Mouse (Mus musculus): ENCODE measurements around the gene Gm42674. TPM values are rescaled to one million over a fixed set of nuclear protein-coding genes. Genes with fewer than 3 reads are reported as not detected.
A peak's percentile ranks its signal among the peaks of the same experiment; 100 is the strongest.

Gene Gm42674
- polyA plus RNA-seq, 1 experiment from 2014 or later: not detected

DNA sequence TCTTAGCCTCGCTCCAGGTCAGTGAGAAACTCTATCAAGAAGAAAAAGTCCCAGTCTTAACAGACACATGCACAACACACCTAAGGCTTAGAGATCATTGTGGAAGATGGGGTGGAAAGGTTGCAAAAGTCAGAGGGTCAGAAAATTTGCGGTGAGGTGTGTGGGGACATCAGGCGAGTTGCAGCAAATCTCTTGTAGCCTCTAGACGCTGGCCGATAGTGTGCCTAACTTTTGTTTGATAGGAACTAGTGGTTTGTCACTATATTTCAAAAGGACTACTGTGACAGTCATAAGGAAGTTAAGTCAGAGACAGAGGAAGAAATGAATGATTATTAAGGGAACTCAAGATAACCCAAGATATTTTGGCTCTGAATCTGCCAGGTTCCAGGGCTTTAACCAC, 25.7 kb downstream of the Gm42674 start:
- H3K4me2 ChIP-seq (replicated peaks): no peak overlapping the region
- peaks cover 14% of the 10 kb centered on the region for H3K4me1 ChIP-seq

DNA sequence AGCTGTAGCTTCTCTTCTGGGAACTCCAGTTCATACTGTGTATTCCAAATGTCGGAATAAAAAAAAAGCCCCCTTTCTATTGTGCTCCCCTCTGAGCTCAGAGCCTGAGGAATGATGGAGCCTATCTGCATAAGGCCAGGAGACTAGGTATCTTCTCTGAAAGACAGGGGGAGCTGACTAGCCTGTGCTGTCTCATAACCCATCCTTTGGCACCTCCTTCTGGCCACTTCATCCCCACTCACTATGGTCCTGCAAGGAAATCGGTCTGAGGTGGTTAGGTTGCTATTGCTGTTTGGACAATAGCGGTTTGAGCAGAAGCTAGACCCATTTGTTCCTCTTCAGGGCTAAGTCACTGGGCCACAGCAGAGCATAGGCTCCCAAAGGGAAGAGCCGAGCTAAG, 26.1 kb downstream of the Gm42674 start:
- ATAC-seq (ENCODE audit: low FRiP score, low read depth): no peak
- 65% methylated on average over 4 of the region's 4 CpGs for WGBS
- no peaks in the 10 kb centered on the region for H3K36me3 ChIP-seq

More for the DNA sequence above, 25.7 kb downstream of the Gm42674 start:
- Histone ChIP-seq H3K9ac (replicated peaks) (no peak overlapping the region), H3K27ac (replicated peaks) (no peak overlapping the region), H3K27me3 (no peaks in the 10 kb centered on the region), H3K4me3 (no peak overlapping the region), H3K9me3 (no peaks in the 10 kb centered on the region), H3K36me3 (no peaks in the 10 kb centered on the region)
- 93% methylated on average over 5 of the region's 5 CpGs for WGBS
- ATAC-seq (ENCODE audit: low FRiP score, low read depth): no peak

DNA sequence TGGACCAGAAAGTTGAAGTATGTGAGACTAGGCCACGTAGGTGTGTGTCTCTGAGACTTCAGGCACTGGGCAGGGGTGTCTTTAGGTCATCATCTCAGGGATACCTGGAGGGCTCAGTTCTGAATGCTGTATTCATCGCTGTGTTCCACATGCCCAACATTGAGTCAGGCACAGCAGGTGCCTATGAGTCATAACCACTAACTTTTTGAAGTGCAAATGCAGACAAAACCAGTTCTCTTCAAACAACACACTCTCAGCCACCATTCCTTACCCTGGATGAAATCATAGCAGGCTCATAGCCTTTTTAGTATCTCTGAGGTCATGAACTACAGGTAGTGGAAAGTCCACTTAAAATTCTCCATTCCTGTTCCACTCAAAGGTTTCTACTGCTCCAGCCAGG, 27.6 kb downstream of the Gm42674 start:
- Histone ChIP-seq H3K27me3 (no peaks in the 10 kb centered on the region), H3K4me1 (no peaks in the 10 kb centered on the region), H3K4me2 (replicated peaks) (no peak overlapping the region), H3K9me3 (no peaks in the 10 kb centered on the region), H3K9ac (replicated peaks) (no peak overlapping the region), H3K27ac (replicated peaks) (no peak overlapping the region), H3K4me3 (no peak overlapping the region), H3K36me3 (no peaks in the 10 kb centered on the region)
- no peak for ATAC-seq (ENCODE audit: low FRiP score, low read depth)
- WGBS: 80% methylated on average over 2 of the region's 2 CpGs

More for the DNA sequence above, 26.1 kb downstream of the Gm42674 start:
- Histone ChIP-seq H3K27ac (replicated peaks) (no peak overlapping the region), H3K9ac (replicated peaks) (no peak overlapping the region), H3K27me3 (no peaks in the 10 kb centered on the region), H3K4me2 (replicated peaks) (no peak overlapping the region), H3K4me1 (peaks cover 14% of the 10 kb centered on the region), H3K9me3 (no peaks in the 10 kb centered on the region), H3K4me3 (no peak overlapping the region)

DNA sequence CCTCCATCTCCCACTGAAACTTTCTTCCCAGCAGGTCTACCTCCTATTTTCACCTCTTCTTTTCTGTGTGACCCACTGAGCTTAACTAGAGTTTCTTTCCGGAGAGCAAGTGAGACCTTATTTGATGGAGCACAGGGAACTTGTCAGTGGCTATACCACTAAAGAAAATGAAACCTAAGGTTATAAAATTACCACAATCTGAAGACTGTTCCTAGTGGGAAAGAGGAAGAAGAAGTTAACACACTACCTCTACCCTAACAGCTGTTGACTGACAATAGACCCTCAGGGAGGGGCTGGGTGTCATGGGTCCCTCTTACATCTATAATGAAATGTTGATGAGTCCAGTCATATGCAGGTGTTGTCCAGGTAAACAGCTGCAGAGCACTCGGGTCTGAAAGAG, 30.3 kb downstream of the Gm42674 start:
- Histone ChIP-seq H3K27ac (replicated peaks) (no peak overlapping the region), H3K27me3 (no peaks in the 10 kb centered on the region), H3K4me1 (no peaks in the 10 kb centered on the region), H3K4me3 (no peak overlapping the region), H3K9ac (replicated peaks) (no peak overlapping the region), H3K9me3 (no peaks in the 10 kb centered on the region), H3K36me3 (no peaks in the 10 kb centered on the region), H3K4me2 (replicated peaks) (no peak overlapping the region)
- WGBS: 84% methylated on average over 2 of the region's 2 CpGs
- no peak for ATAC-seq (ENCODE audit: low FRiP score, low read depth)

DNA sequence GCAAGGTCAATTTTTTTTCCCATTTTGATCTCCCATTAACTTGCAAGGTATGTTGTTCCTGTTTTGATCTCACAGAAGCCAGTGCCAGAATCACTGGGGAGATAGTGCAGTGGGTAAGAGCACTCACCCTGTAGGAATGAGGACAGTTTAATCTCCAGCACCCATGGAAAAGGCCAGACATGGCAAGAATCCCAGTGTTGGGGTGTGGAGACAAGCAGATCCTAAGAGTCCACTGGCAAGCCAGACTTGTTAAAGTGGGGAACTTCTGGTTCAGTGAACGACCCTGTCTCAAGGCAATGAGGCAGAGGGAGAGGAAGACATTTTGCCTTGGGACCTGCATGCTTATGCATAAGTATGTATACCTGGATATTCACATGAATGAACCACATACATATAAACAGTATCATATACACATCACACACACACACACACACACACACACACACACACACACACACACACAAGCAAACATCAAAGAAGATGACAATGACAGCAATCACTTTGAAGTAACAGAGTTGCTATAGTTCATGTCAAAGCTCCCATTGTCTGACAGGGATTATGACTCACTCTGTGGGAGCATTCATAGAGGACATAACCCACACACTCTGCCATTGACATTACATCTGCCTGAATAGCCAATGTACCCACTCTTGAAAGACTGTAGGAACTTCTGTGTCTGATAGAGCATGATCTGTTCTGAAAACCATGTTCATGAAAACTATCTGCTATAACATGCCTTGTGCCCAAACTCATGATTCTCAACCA, 37.0 kb downstream of the Gm42674 start:
- WGBS: 80% methylated on average over 1 of the region's 1 CpGs
- H3K4me2 ChIP-seq (replicated peaks): no peak overlapping the region
- H3K4me3 ChIP-seq: no peak overlapping the region
- H3K4me1 ChIP-seq: no peaks in the 10 kb centered on the region
- no peaks in the 10 kb centered on the region for H3K9me3 ChIP-seq
- H3K27ac ChIP-seq (replicated peaks): no peak overlapping the region
- ATAC-seq (ENCODE audit: low FRiP score, low read depth): no peak
- no peaks in the 10 kb centered on the region for H3K36me3 ChIP-seq
- H3K27me3 ChIP-seq: no peaks in the 10 kb centered on the region
- no peak overlapping the region for H3K9ac ChIP-seq (replicated peaks)

DNA sequence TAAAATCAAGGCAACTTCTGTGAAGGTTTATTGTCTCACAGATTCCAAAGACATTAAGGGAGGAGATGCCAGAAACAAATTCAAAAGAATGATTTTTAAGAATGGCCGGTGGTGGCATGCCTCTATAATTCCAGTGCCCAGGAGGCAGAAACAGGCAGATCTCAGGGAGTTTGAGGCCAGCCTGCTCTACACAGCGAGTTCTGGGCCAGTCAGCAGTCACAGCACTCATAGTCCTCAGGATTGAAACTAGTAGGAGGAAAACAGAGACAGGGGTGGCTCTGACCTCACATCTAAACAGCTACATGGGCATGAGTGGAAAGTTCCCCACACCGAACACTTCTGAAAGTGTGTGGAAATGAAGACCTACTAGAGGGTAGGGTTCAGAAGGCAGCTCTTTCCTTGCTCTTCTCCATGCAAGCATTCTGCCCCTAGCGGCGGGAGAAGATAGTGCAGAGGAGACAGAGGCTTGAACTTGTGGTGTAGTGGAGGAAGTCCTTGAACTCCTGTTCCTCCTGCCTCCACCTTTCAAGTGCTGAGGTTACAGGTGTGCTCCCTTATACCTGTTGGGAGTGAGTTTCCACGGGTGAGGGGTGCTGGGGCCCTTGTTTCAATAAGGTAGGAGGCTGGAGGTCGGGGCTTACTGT, 37.9 kb downstream of the Gm42674 start:
- H3K36me3 ChIP-seq: no peaks in the 10 kb centered on the region
- H3K9ac ChIP-seq (replicated peaks): no peak overlapping the region
- no peaks in the 10 kb centered on the region for H3K9me3 ChIP-seq
- H3K4me1 ChIP-seq: no peaks in the 10 kb centered on the region
- no peak overlapping the region for H3K4me3 ChIP-seq
- H3K27ac ChIP-seq (replicated peaks): no peak overlapping the region
- 57% methylated on average over 7 of the region's 7 CpGs for WGBS
- H3K4me2 ChIP-seq (replicated peaks): no peak overlapping the region
- no peaks in the 10 kb centered on the region for H3K27me3 ChIP-seq
- no peak for ATAC-seq (ENCODE audit: low FRiP score, low read depth)

DNA sequence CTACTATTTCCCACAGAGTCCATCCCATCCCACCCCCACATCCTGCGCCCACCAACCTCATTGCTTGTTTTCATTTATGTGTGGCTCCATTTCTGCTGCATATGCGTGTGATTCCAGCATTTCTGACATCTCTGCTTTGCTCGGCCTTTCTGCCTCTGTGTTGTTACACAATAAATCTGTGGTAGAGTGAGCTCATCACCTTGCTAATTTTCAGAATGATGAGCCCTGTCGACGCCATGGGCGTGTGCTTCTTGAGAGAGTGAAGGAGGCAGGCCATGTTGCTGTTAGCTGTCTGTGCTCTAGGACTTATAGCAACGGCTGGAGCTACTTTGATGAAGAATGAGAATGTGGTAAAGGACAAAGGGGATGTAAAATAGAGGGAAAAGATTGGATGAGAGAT, 39.3 kb downstream of the Gm42674 start:
- H3K4me2 ChIP-seq (replicated peaks): no peak overlapping the region
- WGBS: 86% methylated on average over 7 of the region's 7 CpGs
- H3K36me3 ChIP-seq: no peaks in the 10 kb centered on the region
- no peak overlapping the region for H3K27ac ChIP-seq (replicated peaks)
- H3K4me3 ChIP-seq: no peak overlapping the region
- no peak for ATAC-seq (ENCODE audit: low FRiP score, low read depth)
- no peak overlapping the region for H3K9ac ChIP-seq (replicated peaks)
- no peaks in the 10 kb centered on the region for H3K27me3 ChIP-seq
- no peaks in the 10 kb centered on the region for H3K4me1 ChIP-seq
- no peaks in the 10 kb centered on the region for H3K9me3 ChIP-seq

DNA sequence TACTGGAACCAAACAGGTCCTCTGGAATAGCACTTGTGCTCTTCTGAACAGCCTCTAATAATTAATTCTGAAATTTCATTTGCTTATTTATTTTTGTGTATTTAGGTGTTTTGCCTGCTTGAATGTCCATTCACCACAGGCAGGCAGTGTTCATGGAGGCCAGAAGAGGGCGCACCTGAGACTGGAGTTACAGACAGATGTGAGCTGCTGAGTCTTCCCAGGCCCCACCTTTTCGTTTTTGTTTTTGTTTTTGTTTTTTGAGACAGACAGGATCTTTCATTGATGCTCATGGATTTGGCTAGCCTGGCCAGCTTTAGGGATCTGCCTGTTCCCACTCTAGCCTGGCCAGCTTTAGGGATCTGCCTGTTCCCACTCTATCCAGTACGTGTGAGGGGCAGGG, 42.5 kb downstream of the Gm42674 start:
- Histone ChIP-seq H3K27me3 (no peaks in the 10 kb centered on the region), H3K9me3 (no peaks in the 10 kb centered on the region), H3K9ac (replicated peaks) (no peak overlapping the region), H3K27ac (replicated peaks) (no peak overlapping the region), H3K4me1 (no peaks in the 10 kb centered on the region), H3K4me2 (replicated peaks) (no peak overlapping the region), H3K4me3 (no peak overlapping the region), H3K36me3 (no peaks in the 10 kb centered on the region)
- 49% methylated on average over 3 of the region's 3 CpGs for WGBS
- ATAC-seq (ENCODE audit: low FRiP score, low read depth): no peak

DNA sequence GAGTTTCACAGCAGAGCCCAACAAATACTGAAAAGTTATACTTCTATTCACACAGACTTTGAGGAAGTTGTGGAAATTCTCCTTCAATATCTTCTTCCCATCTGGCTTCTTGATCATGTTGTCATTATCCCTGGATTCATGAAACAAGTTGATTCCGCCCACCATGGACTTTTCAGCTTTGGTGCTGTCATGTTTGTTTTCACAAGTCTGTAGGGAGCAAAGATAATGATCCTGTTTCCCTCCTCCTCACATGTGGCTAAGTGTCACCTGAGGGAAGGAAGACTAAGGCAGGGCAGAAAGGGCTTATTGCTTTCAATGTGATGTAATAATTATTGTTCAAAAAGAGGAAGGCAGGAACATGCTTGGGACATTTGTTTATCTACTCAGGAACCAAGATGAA, 45.6 kb downstream of the Gm42674 start:
- H3K9ac ChIP-seq (replicated peaks): no peak overlapping the region

DNA sequence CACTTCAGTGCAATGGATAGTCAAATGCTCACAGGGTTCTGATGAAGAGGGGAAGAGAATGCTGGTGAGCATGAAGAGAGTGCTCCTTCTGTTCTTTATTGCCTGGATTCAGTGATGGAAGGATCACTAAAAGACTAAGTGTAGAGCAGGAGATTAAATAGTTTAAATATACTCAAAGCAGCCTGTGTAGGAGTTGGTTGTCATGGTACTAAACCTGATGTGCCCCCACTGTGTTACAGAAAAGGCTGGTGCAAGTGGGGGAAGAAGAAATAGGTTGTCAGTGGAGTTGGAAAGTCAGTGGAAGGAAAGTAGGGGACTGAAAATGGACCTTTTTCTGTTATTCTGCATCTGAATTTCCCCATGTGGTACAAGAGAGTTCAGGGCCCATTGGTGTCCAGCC, 47.3 kb downstream of the Gm42674 start:
- Histone ChIP-seq H3K4me2 (replicated peaks) (no peak overlapping the region), H3K4me3 (no peak overlapping the region)
- ATAC-seq (ENCODE audit: low FRiP score, low read depth): no peak

More for the DNA sequence above, 45.6 kb downstream of the Gm42674 start:
- no peak overlapping the region for H3K27ac ChIP-seq (replicated peaks)
- WGBS: 70% methylated on average over 1 of the region's 1 CpGs
- ATAC-seq (ENCODE audit: low FRiP score, low read depth): no peak
- H3K4me3 ChIP-seq: no peak overlapping the region
- no peaks in the 10 kb centered on the region for H3K36me3 ChIP-seq
- no peaks in the 10 kb centered on the region for H3K27me3 ChIP-seq
- no peak overlapping the region for H3K4me2 ChIP-seq (replicated peaks)
- H3K9me3 ChIP-seq: no peaks in the 10 kb centered on the region
- H3K4me1 ChIP-seq: no peaks in the 10 kb centered on the region

DNA sequence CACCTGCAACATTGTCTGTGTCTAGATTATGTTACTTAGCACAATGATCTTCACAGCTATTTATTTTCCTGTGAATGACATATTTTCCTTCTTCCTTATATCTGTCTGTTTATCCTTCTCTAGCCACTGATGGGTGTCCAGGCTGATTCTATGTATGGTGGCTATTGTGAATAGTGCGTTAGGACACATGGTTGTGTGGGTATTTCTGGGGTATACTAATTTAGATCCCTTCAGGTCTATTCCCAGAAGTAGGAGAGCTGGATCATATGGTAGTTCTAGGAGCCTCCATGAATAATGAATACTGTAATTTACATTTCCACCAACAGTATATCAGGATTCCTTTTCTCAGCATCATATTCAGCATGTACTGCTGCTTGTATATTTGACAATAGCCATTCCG, 48.1 kb downstream of the Gm42674 start:
- H3K4me3 ChIP-seq: no peak overlapping the region
- no peaks in the 10 kb centered on the region for H3K9me3 ChIP-seq
- no peaks in the 10 kb centered on the region for H3K4me1 ChIP-seq
- no peak overlapping the region for H3K9ac ChIP-seq (replicated peaks)
- no peaks in the 10 kb centered on the region for H3K36me3 ChIP-seq
- WGBS: 92% methylated on average over 2 of the region's 2 CpGs
- H3K27ac ChIP-seq (replicated peaks): no peak overlapping the region
- H3K4me2 ChIP-seq (replicated peaks): no peak overlapping the region
- ATAC-seq (ENCODE audit: low FRiP score, low read depth): no peak
- no peaks in the 10 kb centered on the region; the same call in 1 of the 2 replicates for H3K27me3 ChIP-seq

More for the DNA sequence above, 47.3 kb downstream of the Gm42674 start:
- Histone ChIP-seq H3K27me3 (no peaks in the 10 kb centered on the region; the same call in 1 of the 2 replicates), H3K9ac (replicated peaks) (no peak overlapping the region), H3K9me3 (no peaks in the 10 kb centered on the region), H3K27ac (replicated peaks) (no peak overlapping the region), H3K4me1 (no peaks in the 10 kb centered on the region), H3K36me3 (no peaks in the 10 kb centered on the region)

DNA sequence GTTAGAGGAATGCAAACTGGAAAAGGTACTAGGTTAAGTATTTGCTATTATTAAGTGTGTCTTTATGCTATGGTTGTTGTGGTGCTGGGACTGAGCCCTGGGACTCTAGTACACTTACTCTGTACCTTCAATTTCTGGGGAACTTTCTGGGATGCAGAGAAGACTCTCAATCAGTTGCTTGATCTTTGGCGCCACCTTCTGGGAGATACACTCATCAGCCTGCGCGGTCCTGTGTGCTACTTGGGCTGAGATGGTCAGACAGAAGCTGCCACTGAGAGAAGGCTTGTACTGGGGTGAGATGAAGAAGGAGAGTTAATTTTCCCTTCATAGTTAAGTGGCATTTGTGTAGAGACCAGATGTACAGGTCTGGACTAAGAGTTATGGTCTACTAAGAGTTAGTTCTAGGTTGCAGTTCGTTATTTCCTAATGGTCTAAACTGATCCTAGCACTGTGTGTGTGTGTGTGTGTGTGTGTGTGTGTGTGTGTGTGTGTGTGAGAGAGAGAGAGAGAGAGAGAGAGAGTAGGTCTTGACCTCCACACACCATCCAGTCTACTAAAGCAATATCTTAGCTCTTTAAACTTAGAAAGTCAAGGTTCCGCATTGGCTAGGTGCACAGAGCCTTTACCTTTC, 51.3 kb downstream of the Gm42674 start:
- no peaks in the 10 kb centered on the region for H3K4me1 ChIP-seq
- WGBS: 36% methylated on average over 5 of the region's 5 CpGs
- no peak overlapping the region for H3K4me2 ChIP-seq (replicated peaks)
- H3K36me3 ChIP-seq: no peaks in the 10 kb centered on the region
- H3K27ac ChIP-seq (replicated peaks): no peak overlapping the region
- no peaks in the 10 kb centered on the region for H3K9me3 ChIP-seq
- peak; percentile 84 for ATAC-seq (ENCODE audit: low FRiP score, low read depth)
- no peaks in the 10 kb centered on the region; the same call in 1 of the 2 replicates for H3K27me3 ChIP-seq
- no peak overlapping the region for H3K4me3 ChIP-seq
- no peak overlapping the region for H3K9ac ChIP-seq (replicated peaks)

Measured in midbrain, embryonic 12.5 days (tissue).